Mouse (Mus musculus) layer of hippocampus, adult 11-12 months (tissue): ENCODE measurements around the gene Drg1.
"Not testable (repeated sequence)": the region's sequence is repeated elsewhere in the genome, so short reads cannot be mapped to it uniquely, and the experiment has no call there.

Experiments used
- DNase-seq: peaks from one replicate; pipeline ENCODE4 v3.0.0; 2022; ENCODE audit warnings: low spot score

The Drg1 gene

DNA sequence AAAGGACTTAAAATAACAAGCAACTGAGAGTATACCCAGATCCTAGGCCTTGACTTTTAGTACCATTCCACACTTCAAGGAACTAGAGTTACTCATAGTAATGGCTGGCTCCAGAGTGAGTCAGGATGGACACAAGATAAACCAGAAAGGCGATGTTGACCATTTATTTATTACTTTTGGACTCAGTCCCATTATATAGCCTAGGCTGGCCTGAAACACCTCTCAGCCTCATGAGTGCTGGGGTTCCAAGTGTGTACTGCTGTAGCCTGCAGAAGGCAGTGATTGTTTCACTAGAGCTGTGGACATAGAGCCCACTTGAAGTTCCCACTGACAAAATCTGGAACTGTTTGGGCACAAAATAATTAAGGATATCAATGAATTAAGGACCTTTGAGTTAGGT lies 53.7 kb downstream of the Drg1 start:
- DNase-seq, result no peak

DNA sequence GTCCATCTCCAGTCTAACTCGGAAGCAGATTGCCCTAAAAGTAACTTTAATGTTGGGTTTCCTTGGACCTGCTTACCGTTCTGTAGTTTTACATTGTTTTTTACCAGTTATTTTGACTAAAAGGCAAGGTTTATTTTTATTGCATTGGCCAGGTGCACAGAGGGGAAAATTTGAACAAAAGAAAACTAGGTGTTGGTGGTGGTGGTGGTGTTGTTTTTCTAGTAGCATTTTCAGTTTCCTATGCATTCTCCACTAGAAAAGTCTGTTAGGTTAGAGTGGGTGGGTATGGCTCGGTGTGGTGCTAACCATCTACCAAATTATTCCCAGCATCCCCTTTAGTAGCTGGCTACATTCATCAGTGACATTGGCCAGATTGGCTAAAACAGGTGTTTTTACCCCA lies 59.4 kb downstream of the Drg1 start:
- no peak for DNase-seq

- no peak for DNase-seq
Observed at GRCm38 (mm10) chr11:3205207-3205606, 61.0 kb downstream of the Drg1 start.

GRCm38 (mm10) chr11:3203771-3204170 lies 62.4 kb downstream of the Drg1 start:
- no peak for DNase-seq

- peak; percentile 41 for DNase-seq
Observed at GRCm38 (mm10) chr11:3202781-3203441, 63.3 kb downstream of the Drg1 start.

GRCm38 (mm10) chr11:3202231-3202701 lies 63.9 kb downstream of the Drg1 start, which contains the start of gene Eif4enif1:
Eif4enif1 (plus strand) TSS chr11:3202392.
- peak; percentile 93 for DNase-seq

DNA sequence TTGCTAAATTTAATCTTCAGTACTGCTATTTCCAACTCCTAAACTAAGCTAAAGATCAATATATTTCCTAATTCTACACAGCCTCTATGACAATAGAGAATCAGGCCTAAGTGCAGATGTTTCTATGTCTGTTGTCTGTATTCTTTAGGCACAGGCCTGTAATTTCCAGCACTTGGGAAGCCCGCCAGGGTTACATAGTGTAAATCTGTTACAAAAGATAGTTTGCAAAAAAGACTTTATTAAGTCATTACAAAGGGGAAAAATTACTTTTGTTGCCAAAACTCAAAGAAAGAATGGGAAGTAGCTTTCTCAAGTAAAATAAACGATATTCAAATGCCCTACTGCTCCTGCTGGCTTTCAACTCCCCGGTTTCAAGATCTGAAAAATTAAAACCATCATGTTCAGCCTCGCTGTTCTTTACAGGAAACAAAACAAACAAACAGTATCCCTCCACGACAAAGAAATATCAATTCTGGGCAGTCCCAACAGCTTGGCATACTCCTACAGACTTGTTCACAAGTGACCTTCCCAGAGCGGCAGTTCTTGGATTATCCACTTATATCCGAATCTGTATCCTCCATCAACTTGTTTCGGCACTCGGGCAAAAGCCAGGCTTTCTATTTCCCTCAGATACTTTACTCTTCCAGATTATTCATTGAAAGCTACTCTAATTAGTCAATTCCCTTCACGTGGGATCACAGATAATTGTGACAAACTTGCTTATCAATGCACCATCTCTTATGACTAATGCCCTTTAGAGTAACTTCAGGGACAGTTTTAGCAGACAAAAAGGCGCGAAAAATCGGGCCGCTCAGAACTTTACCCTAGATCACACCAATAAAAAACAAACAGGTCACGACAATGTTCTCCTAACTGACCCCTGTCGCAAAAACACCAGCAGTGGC lies 64.6 kb downstream of the Drg1 start:
- peak; percentile 18 for DNase-seq

DNA sequence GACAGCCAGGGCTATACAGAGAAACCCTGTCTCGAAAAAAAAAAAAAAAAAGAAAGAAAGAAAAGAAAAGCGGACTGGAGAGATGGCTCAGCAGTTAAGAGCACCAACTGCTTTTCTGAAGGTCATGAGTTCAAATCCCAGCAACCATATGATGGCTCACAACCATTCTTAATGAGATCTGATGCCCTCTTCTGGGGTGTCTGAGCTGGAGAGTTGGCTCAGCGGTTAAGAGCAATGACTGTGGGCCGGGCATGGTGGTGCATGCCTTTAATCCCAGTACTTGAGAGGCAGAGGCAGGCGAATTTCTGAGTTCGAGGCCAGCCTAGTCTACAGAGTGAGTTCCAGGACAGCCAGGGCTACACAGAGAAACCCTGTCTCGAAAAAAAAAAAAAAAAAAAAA lies 65.6 kb downstream of the Drg1 start:
- DNase-seq, result not testable (repeated sequence)

- DNase-seq, result no peak
Observed at GRCm38 (mm10) chr11:3193363-3193762, 72.9 kb downstream of the Drg1 start, which contains the start of gene Sfi1. Sfi1 (minus strand) TSS chr11:3193463.

GRCm38 (mm10) chr11:3182707-3183106 lies 83.5 kb downstream of the Drg1 start:
- not testable (repeated sequence) for DNase-seq

- not testable (repeated sequence) for DNase-seq
Observed at GRCm38 (mm10) chr11:3181971-3182370, 84.2 kb downstream of the Drg1 start.

DNA sequence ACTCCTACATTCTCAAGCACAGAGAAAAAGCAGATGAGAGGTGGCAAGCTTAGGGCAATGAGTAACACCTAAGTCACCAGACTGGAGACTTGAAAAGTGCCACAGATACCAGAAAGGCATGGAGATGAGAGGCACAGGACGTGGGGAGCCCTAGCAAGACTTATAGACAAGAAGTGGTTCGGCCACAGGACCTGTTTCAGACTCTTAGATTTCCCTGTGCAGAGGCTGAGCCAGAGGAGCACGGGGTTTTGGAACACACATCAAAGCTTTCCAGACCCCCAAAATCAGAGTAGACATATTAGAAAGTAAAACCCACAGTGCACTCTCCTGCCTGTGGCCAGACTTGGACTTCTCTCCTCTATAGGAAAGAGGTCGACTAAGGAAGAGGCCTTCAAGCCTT lies 85.0 kb downstream of the Drg1 start:
- DNase-seq, result peak; percentile 77

GRCm38 (mm10) chr11:3180510-3181160 lies 85.6 kb downstream of the Drg1 start:
- not testable (repeated sequence) for DNase-seq

DNA sequence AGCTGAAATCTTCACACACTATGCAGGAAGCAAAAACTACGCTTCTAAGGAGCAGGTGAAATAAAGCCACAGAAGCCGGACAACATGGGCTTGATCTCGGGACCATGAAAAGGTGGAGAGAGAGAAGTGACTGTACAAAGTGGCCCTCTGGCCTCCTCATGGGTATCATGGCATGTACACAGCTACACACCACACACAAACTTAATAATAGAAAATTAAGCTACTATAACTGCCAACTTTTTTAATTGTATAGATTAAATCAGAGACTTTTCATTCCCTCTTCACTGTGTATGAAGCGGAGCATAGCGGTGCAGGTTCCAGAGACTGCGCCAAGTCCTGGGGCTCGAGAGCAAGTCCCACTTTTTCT lies 86.5 kb downstream of the Drg1 start:
- peak; percentile 37 for DNase-seq

- peak; percentile 23 for DNase-seq
Observed at GRCm38 (mm10) chr11:3178968-3179725, 87.1 kb downstream of the Drg1 start.

DNA sequence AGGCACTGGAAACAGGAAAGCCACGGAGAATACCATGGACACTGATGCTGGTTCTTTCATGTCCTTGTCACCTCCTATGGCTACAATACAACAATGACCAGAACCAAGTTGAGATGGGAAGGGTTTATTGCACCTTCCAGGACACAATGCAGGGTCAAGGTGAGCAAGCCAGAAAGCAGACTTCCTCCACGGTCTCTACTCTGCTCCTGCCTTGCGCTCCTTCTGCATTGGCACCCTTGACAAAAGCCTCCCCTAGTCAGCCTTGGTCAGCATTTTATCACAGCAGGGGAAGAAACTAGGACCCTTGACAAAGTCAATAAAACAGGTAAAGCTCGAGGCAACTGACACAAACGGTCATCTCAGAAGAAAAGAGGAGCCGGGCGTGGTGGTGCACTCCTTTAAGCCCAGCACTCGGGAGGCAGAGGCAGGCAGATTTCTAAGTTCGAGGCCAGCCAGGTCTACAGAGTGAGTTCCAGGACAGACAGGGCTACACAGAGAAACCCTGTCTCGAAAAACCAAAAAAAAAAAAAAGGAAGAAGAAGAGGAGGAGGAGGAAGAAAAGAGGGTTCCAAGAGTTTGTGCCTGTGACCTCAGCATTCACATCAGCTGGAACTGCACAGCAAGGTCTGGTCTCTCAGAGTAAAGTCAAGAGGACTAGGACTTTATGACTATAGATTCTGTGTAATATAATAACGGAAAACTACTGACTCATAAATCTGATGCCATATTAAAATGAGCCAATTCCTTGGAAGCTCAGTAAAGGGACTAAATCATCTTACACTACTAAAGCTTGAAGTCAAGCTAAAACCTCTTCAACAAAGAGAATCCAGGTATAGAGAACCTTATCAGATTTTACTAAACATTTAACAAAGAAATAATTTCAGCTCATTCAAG lies 92.5 kb downstream of the Drg1 start:
- peak; percentile 82 for DNase-seq

DNA sequence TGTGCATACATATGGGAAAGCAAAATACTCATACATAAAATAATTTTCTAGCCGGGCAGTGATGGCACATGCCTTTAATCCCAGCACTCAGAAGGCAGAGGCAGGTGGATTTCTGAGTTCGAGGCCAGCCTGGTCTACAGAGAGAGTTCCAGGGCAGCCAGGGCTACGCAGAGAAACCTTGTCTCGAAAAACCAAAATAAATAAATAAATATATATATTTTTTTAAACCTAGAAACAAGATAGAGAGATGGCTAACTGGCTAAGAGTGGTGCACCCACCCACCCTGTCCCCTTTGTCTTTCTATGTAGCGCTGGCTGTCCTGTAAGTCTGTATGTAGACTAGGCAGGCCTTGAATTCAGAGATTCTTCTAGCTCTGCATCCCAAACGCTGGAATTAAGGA lies 93.7 kb downstream of the Drg1 start:
- not testable (repeated sequence) for DNase-seq

- peak; percentile 56 for DNase-seq
Observed at GRCm38 (mm10) chr11:3171931-3172330, 94.3 kb downstream of the Drg1 start.

DNA sequence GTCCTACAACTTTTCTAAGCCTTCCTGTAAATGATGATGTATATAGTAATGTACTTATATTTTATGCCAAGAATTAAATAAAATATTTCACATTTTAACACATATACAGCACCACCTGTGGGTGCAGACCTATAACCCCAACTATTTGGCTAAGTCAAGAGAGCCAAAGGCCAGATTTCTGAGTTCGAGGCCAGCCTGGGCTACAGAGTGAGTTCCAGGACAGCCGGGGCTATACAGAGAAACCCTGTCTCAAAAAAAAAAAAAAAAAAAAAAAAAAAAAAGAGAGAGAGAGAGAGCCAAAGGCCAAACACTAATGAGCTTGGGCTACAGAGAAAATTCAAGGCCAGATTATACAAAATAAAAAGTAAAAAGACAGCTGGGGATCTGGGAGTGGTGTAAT lies 97.2 kb downstream of the Drg1 start:
- DNase-seq, result not testable (repeated sequence)

DNA sequence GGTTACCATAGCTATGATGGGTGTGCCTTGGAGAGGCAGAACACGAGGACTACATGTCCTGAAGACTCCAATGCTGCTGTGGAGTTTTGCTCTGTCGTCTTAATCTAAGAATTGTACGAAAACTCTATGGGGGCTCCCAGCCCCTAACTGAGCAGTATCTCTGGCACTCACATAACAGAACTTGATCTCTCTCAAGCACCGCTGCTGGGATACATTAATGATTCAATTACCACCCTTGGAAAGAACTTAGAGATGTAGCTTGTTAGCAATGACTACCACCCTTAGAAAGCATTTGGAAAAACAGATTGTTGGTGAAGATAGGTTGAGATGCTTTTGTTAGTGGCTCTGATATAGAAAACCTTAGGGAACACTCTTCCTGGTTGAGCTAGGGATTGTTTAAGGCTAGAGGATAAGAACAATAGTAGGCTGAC lies 98.6 kb downstream of the Drg1 start:
- peak; percentile 63 for DNase-seq

- not testable (repeated sequence) for DNase-seq
Observed at GRCm38 (mm10) chr11:3167129-3167528, 99.1 kb downstream of the Drg1 start.
